Mouse (Mus musculus): Measurements from ENCODE around the gene Tnfrsf14. TPM values are rescaled to one million over a fixed set of nuclear protein-coding genes. Genes with fewer than 3 reads are reported as not detected.

Gene Tnfrsf14
- total RNA-seq, 1 experiment, result 0.85 TPM

DNA sequence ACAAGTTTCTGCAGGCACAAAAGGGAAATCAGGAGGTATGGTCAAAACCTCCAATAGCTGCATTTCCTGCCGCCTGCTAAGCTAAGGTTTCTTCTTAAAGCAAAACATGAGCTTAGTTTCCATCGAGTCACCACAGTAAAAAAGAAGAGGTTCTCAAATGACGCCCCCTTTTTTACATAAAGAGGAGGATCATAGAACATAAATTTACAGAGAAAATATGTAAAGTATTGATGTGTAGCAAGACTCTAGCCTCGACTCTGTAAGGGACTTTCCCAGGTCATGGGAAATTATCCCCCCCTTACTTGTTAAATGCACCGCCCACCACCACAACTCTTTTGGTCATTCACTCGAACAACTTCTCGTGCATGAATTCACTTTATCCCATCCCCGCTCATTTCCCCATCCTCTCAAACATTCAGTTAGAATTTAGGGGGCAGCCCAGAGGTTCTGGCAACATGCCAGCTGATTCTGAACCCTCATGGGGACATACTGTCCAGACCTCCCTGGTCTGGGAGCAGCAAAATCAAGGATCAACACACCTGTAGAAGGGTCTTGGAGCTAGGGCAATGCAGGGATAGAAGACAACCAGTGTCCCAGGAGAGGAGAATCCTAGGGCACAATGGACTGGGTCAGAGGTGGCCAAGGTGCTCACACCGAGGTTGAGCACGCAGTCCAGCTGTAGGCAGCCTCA, 14.4 kb upstream of the Tnfrsf14 start:
- no peak for TF ChIP-seq ZNF384 (IDR thresholded peaks at IDR 0.05; ENCODE audit: low read depth, low read length)
- no peak for TF ChIP-seq CHD2 (IDR thresholded peaks at IDR 0.05; ENCODE audit: low read depth, low read length)
- TF ChIP-seq ZC3H11A (IDR thresholded peaks at IDR 0.05; ENCODE audit: borderline replicate concordance, low read depth, low read length), result no peak
- no peaks in the 10 kb centered on the region for H3K9me3 ChIP-seq (ENCODE audit: control insufficient read depth, insufficient read depth, low read depth, low read length)
- in situ Hi-C loops (cut with MboI; ENCODE audit: low sequenced_read_pairs in 2 of 2, unreplicated experiment in 2 of 2), result no loop called here
- peaks cover 0 to 14% of the 10 kb centered on the region in 2 experiments; a peak in 1 of 4 replicates for H3K4me1 ChIP-seq (ENCODE audit: control insufficient read depth in 2 of 2, insufficient read depth in 2 of 2, low read length in 2 of 2, poor library complexity in 1 of 2)
- no peak overlapping the region for H3K27ac ChIP-seq (ENCODE audit: insufficient read depth, low read depth, low read length, poor library complexity, severe bottlenecking)
- peak overlapping the region; percentile 38; the same call in 1 of the 2 replicates for H3K9ac ChIP-seq (ENCODE audit: insufficient read depth, low read depth, low read length, poor library complexity, severe bottlenecking)
- no peak for DNase-seq (ENCODE audit: low read depth, low spot score)
- peak overlapping the region in 1 of 2 experiments; percentile 49; a peak in 2 of 4 replicates for H3K4me3 ChIP-seq (ENCODE audit: insufficient read depth in 1 of 2, low read depth in 1 of 2, low read length in 2 of 2, poor library complexity in 1 of 2, severe bottlenecking in 1 of 2)
- no peaks in the 10 kb centered on the region for H3K36me3 ChIP-seq (ENCODE audit: control insufficient read depth, insufficient read depth, low read length, poor library complexity, severe bottlenecking)

DNA sequence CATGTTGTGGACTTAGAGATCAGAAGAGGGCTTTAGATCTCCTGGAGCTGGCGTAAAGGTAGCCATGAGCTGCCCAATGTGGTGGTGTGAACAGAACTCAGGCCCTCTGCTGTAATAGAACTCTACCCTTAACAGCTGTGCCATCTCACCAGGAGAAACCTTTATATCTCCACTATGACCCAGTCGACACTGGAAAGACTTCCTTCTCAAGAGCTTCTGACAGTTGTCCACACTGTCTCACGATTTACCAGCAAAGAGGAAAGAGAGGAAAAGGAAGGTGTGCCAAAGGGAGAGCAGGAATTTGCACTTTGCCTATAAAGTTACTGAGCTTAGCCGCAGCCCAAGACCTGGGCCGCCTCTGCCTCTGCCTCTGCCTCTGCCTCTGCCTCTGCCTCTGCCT, 13.5 kb upstream of the Tnfrsf14 start:
- Histone ChIP-seq H3K4me3 (ENCODE audit: insufficient read depth in 1 of 2, low read depth in 1 of 2, low read length in 2 of 2, poor library complexity in 1 of 2, severe bottlenecking in 1 of 2) (no peak overlapping the region), H3K4me1 (ENCODE audit: control insufficient read depth in 2 of 2, insufficient read depth in 2 of 2, low read length in 2 of 2, poor library complexity in 1 of 2) (peaks cover 0 to 14% of the 10 kb centered on the region in 2 experiments; a peak in 1 of 4 replicates), H3K9ac (ENCODE audit: insufficient read depth, low read depth, low read length, poor library complexity, severe bottlenecking) (no peak overlapping the region), H3K36me3 (ENCODE audit: control insufficient read depth, insufficient read depth, low read length, poor library complexity, severe bottlenecking) (no peaks in the 10 kb centered on the region), H3K27ac (ENCODE audit: insufficient read depth, low read depth, low read length, poor library complexity, severe bottlenecking) (no peak overlapping the region), H3K9me3 (ENCODE audit: control insufficient read depth, insufficient read depth, low read depth, low read length) (no peaks in the 10 kb centered on the region)
- in situ Hi-C loops (cut with MboI; ENCODE audit: low sequenced_read_pairs in 2 of 2, unreplicated experiment in 2 of 2), result no loop called here
- TF ChIP-seq CHD2 (IDR thresholded peaks at IDR 0.05; ENCODE audit: low read depth, low read length) (no peak), ZC3H11A (IDR thresholded peaks at IDR 0.05; ENCODE audit: borderline replicate concordance, low read depth, low read length) (no peak), ZNF384 (IDR thresholded peaks at IDR 0.05; ENCODE audit: low read depth, low read length) (no peak), HCFC1 (IDR thresholded peaks at IDR 0.05; ENCODE audit: borderline replicate concordance, insufficient read depth, low read length) (no peak), MAFK (IDR thresholded peaks at IDR 0.05; ENCODE audit: insufficient read depth, low read depth, low read length) (no peak)
- DNase-seq (ENCODE audit: low read depth, low spot score), result no peak

DNA sequence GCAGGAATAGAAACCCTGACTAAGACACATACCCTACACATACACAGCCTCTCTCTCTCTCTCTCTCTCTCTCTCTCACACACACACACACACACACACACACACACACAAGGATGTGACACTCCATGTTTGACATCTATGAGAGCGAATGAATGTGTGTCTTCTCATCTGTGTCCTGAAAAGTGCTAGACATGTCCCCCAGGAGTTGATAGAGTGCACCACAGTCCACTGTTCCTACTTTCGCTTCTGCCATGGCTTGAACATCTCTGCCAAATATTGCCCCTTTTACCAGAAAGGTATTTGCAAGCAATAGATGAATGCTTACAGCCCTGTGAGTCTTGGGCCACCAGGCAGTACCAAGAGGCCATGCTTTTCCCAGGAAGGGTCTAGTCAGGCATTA, 11.8 kb upstream of the Tnfrsf14 start:
- Histone ChIP-seq H3K4me3 (ENCODE audit: insufficient read depth in 1 of 2, low read depth in 1 of 2, low read length in 2 of 2, poor library complexity in 1 of 2, severe bottlenecking in 1 of 2) (no peak overlapping the region), H3K9me3 (ENCODE audit: control insufficient read depth, insufficient read depth, low read depth, low read length) (no peaks in the 10 kb centered on the region), H3K36me3 (ENCODE audit: control insufficient read depth, insufficient read depth, low read length, poor library complexity, severe bottlenecking) (no peaks in the 10 kb centered on the region), H3K4me1 (ENCODE audit: control insufficient read depth in 2 of 2, insufficient read depth in 2 of 2, low read length in 2 of 2, poor library complexity in 1 of 2) (peaks cover 0 to 13% of the 10 kb centered on the region in 2 experiments; a peak in 1 of 4 replicates), H3K27ac (ENCODE audit: insufficient read depth, low read depth, low read length, poor library complexity, severe bottlenecking) (no peak overlapping the region), H3K9ac (ENCODE audit: insufficient read depth, low read depth, low read length, poor library complexity, severe bottlenecking) (no peak overlapping the region)
- TF ChIP-seq CHD2 (IDR thresholded peaks at IDR 0.05; ENCODE audit: low read depth, low read length) (no peak), ZNF384 (IDR thresholded peaks at IDR 0.05; ENCODE audit: low read depth, low read length) (no peak), MAFK (IDR thresholded peaks at IDR 0.05; ENCODE audit: insufficient read depth, low read depth, low read length) (no peak), HCFC1 (IDR thresholded peaks at IDR 0.05; ENCODE audit: borderline replicate concordance, insufficient read depth, low read length) (no peak)
- in situ Hi-C loops (cut with MboI; ENCODE audit: low sequenced_read_pairs in 2 of 2, unreplicated experiment in 2 of 2), result no loop called here
- no peak for DNase-seq (ENCODE audit: low read depth, low spot score)

DNA sequence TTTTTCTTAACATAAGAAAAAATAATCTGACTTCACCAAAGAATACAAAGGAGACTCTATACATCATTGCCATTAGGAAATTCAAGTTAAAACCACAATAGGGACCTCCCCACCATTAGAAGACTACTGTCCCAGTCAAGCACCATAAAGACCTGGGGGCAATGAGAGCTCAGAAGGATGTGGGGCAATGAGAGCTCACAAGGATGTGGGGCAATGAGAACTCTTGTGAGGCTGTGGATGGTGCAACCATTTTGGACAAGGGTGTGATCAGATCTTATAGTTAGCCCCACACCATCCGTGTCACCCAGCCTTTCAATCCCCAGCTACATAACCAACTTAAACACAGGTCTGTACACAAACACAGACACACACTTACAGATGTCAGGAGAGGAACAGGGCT, 9.4 kb upstream of the Tnfrsf14 start:
- DNase-seq (ENCODE audit: low read depth, low spot score), result no peak
- no peak overlapping the region for H3K27ac ChIP-seq (ENCODE audit: insufficient read depth, low read depth, low read length, poor library complexity, severe bottlenecking)
- in situ Hi-C loops (cut with MboI; ENCODE audit: low sequenced_read_pairs in 2 of 2, unreplicated experiment in 2 of 2), result no loop called here
- peaks cover 0 to 4% of the 10 kb centered on the region in 2 experiments; a peak in 1 of 4 replicates for H3K4me1 ChIP-seq (ENCODE audit: control insufficient read depth in 2 of 2, insufficient read depth in 2 of 2, low read length in 2 of 2, poor library complexity in 1 of 2)
- no peak overlapping the region for H3K4me3 ChIP-seq (ENCODE audit: insufficient read depth in 1 of 2, low read depth in 1 of 2, low read length in 2 of 2, poor library complexity in 1 of 2, severe bottlenecking in 1 of 2)
- no peak overlapping the region for H3K9ac ChIP-seq (ENCODE audit: insufficient read depth, low read depth, low read length, poor library complexity, severe bottlenecking)
- no peak for TF ChIP-seq ZC3H11A (IDR thresholded peaks at IDR 0.05; ENCODE audit: borderline replicate concordance, low read depth, low read length)
- TF ChIP-seq HCFC1 (IDR thresholded peaks at IDR 0.05; ENCODE audit: borderline replicate concordance, insufficient read depth, low read length), result no peak
- no peak for TF ChIP-seq MAFK (IDR thresholded peaks at IDR 0.05; ENCODE audit: insufficient read depth, low read depth, low read length)
- no peak for TF ChIP-seq CHD2 (IDR thresholded peaks at IDR 0.05; ENCODE audit: low read depth, low read length)
- TF ChIP-seq ZNF384 (IDR thresholded peaks at IDR 0.05; ENCODE audit: low read depth, low read length), result no peak
- no peaks in the 10 kb centered on the region for H3K36me3 ChIP-seq (ENCODE audit: control insufficient read depth, insufficient read depth, low read length, poor library complexity, severe bottlenecking)
- H3K9me3 ChIP-seq (ENCODE audit: control insufficient read depth, insufficient read depth, low read depth, low read length), result no peaks in the 10 kb centered on the region

All from ES-E14 (cell line).